Mouse (Mus musculus): Measurements from ENCODE around the gene Ripply3. TPM values are rescaled to one million over a fixed set of nuclear protein-coding genes. Genes with fewer than 3 reads are reported as not detected.

Gene Ripply3
- polyA plus RNA-seq, 1 experiment from 2014 or later = 7.0 TPM

GRCm38 (mm10) chr16:94383277-94383676, 55.1 kb downstream of the Ripply3 start:
- Histone ChIP-seq H3K4me2 (ENCODE audit: low read depth, low read length) (no peak overlapping the region), H3K27me3 (ENCODE audit: control insufficient read depth, insufficient read depth, low read length) (no peaks in the 10 kb centered on the region), H3K9me3 (replicated peaks; ENCODE audit: control insufficient read depth, low read length) (no peaks in the 10 kb centered on the region), H3K4me3 (replicated peaks; ENCODE audit: low read length) (no peak overlapping the region), H3K4me1 (ENCODE audit: control insufficient read depth, insufficient read depth, low read length) (no peaks in the 10 kb centered on the region), H3K27ac (ENCODE audit: low read length) (no peak overlapping the region), H3K9ac (ENCODE audit: low read length) (no peak overlapping the region), H3K36me3 (ENCODE audit: control insufficient read depth, insufficient read depth, low read length) (0 out of 2 replicates have a peak, but pooled peaks cover 5% of the 10 kb centered on the region)
- WGBS = 93% methylated on average over 3 of the region's 3 CpGs
- no peak for ATAC-seq (ENCODE audit: insufficient read depth, low FRiP score)

Other genes starting within 250 kb of the Ripply3 start
- gene Sim2, start 243.5 kb upstream of the Ripply3 start, polyA plus RNA-seq (2015; fragmentation: Nextera tagmentation; extraction: Ambion mirVana) = 0.07 and 0.17 TPM in 2 replicates
- gene Hlcs, start 14.8 kb upstream of the Ripply3 start, polyA plus RNA-seq (2015; fragmentation: Nextera tagmentation; extraction: Ambion mirVana) = 10.2 and 10.3 TPM in 2 replicates
- gene Ttc3, start 42.2 kb downstream of the Ripply3 start, polyA plus RNA-seq (2015; fragmentation: Nextera tagmentation; extraction: Ambion mirVana) = 156 and 161 TPM in 2 replicates
- 117 and 131 TPM in 2 replicates for gene Pigp, start 43.4 kb downstream of the Ripply3 start, polyA plus RNA-seq (2015; fragmentation: Nextera tagmentation; extraction: Ambion mirVana)
- gene Vps26c, start 198.4 kb downstream of the Ripply3 start, polyA plus RNA-seq (2015; fragmentation: Nextera tagmentation; extraction: Ambion mirVana) = 52.7 and 53.3 TPM in 2 replicates
- 7.4 TPM in 2 replicates for gene Dyrk1a, start 241.6 kb downstream of the Ripply3 start, polyA plus RNA-seq (2015; fragmentation: Nextera tagmentation; extraction: Ambion mirVana)